Mouse (Mus musculus) embryonic fibroblast, embryonic 13.5 days (primary cell): ENCODE data around the gene Drc3.

ENCODE experiments used
- CTCF ChIP-seq: IDR thresholded peaks from 2 replicates; pipeline ENCODE4 v1.5.1; 2011; ENCODE audit warnings: mild to moderate bottlenecking, control low read depth, low read length, moderate library complexity, borderline replicate concordance; ENCODE audit not compliant: insufficient read depth
- POLR2A ChIP-seq: IDR thresholded peaks from 2 replicates; pipeline ENCODE4 v1.6.1; 2011; ENCODE audit warnings: low read depth, mild to moderate bottlenecking, control low read depth, low read length, moderate library complexity

- TF ChIP-seq CTCF (no peak), POLR2A (no peak)
These were observed 16.3 kb downstream of the Drc3 start for GRCm38 (mm10) chr11:60369448-60369847.
